Mouse (Mus musculus) ovary, postnatal 36 days (tissue): ENCODE results near the gene Ppip5k2.

ENCODE experiments used
- DNase-seq: peaks from one replicate; pipeline ENCODE4 v3.0.0; 2022; ENCODE audit warnings: low spot score, mixed read lengths

The Ppip5k2 gene

GRCm38 (mm10) chr1:97660687-97661405 lies 109.4 kb downstream of the Ppip5k2 start:
- DNase-seq, result peak; percentile 71

DNA sequence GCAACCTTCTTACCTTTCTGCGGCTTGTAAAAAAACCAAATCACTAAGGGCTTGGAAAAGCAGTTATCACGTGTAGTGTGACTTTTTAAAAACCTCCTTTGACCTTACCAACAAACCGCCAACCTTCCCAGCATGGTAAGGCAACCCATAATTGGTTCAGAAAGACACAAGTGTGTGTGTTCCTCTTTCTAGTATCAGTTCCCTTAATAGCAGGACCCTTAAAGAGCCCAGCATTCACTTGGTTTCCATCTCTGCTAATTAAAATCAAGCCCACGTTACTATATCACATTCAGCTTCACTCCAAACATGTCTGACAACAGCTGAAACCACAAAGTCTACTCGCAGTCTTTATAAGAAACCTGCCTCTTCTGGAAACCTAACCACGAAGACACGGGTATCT lies 110.8 kb downstream of the Ppip5k2 start:
- no peak for DNase-seq

GRCm38 (mm10) chr1:97657786-97658185 lies 112.4 kb downstream of the Ppip5k2 start:
- DNase-seq, result no peak

- DNase-seq, result no peak
Observed at GRCm38 (mm10) chr1:97657201-97657600, 113.0 kb downstream of the Ppip5k2 start.
